Mouse (Mus musculus) neural tube, embryonic 13.5 days (tissue): Measurements from ENCODE around the gene Cyp2d34. TPM values are rescaled to one million over a fixed set of nuclear protein-coding genes. Genes with fewer than 3 reads are reported as not detected.

ENCODE experiments used
- ATAC-seq: fragments of 200-750 bp; cut with Nextera tagmentation; 2 replicates; pipeline ENCODE4 v1.8.0; 2017; ENCODE audit warnings: low read depth, mild to moderate bottlenecking, moderate TSS enrichment, moderate library complexity
- H3K27ac ChIP-seq: fragments of 300-500 bp; sonication (generic); replicated peaks from 2 replicates; pipeline ENCODE4 v1.5.1; 2015; ENCODE audit warnings: moderate library complexity, mild to moderate bottlenecking, inconsistent platforms
- H3K27me3 ChIP-seq: fragments of 300-500 bp; sonication (generic); 2 replicates; pipeline ENCODE4 v1.6.1; 2015; ENCODE audit warnings: mild to moderate bottlenecking, inconsistent platforms
- H3K36me3 ChIP-seq: fragments of 300-500 bp; sonication (generic); 2 replicates; pipeline ENCODE4 v1.6.1; 2015; ENCODE audit warnings: mild to moderate bottlenecking, inconsistent platforms
- H3K4me1 ChIP-seq: fragments of 300-500 bp; sonication (generic); replicated peaks from 2 replicates; pipeline ENCODE4 v1.6.1; 2015; ENCODE audit warnings: inconsistent platforms
- H3K4me2 ChIP-seq: fragments of 300-500 bp; sonication (generic); 2 replicates; pipeline ENCODE4 v1.6.1; 2015; ENCODE audit warnings: inconsistent platforms, mild to moderate bottlenecking, moderate library complexity
- H3K4me3 ChIP-seq: fragments of 300-500 bp; sonication (generic); 2 replicates; pipeline ENCODE4 v1.5.1; 2015; ENCODE audit warnings: mild to moderate bottlenecking, inconsistent platforms
- H3K9ac ChIP-seq: fragments of 300-500 bp; sonication (generic); 2 replicates; pipeline ENCODE4 v1.6.1; 2015; ENCODE audit warnings: moderate library complexity, mild to moderate bottlenecking, inconsistent platforms
- H3K9me3 ChIP-seq: fragments of 300-500 bp; sonication (generic); 2 replicates; pipeline ENCODE4 v1.6.1; 2016; ENCODE audit warnings: inconsistent platforms
- WGBS: fragments of 180-500 bp; shearing (Covaris S2); methylation state at CpG from one replicate; pipeline ENCODE4 v1.1.7; 2015; 5-methylcytosine and 5-hydroxymethylcytosine counted together
- polyA plus RNA-seq: library from polyadenylated mRNA; unstranded; fragments of >200 nt; fragmentation: Nextera tagmentation; extraction: Ambion mirVana; gene quantifications from 2 replicates; pipeline ENCODE4 v1.2.1, GENCODE M21; 2015

Gene Cyp2d34
- polyA plus RNA-seq = not detected in 2 replicates

GRCm38 (mm10) chr15:82620531-82621202 is at the start of gene Cyp2d34:
Cyp2d34 (minus strand) TSS chr15:82620946.
- H3K4me2 ChIP-seq = no peak within 1 kb of the TSS
- no peak within 1 kb of the TSS for H3K27ac ChIP-seq
- ATAC-seq = no peak

GRCm38 (mm10) chr15:82656346-82656745 is 35.6 kb upstream of the Cyp2d34 start:
- WGBS = 85% methylated on average over 2 of the region's 2 CpGs
- H3K36me3 ChIP-seq = no peaks in the 10 kb centered on the region
- ATAC-seq = no peak

More at GRCm38 (mm10) chr15:82620531-82621202, at the start of gene Cyp2d34:
- Histone ChIP-seq H3K4me3 (no peak within 1 kb of the TSS), H3K4me1 (no peaks in the 10 kb centered on the region), H3K36me3 (no peaks in the 10 kb centered on the region), H3K9me3 (no peaks in the 10 kb centered on the region), H3K9ac (no peak within 1 kb of the TSS), H3K27me3 (no peaks in the 10 kb centered on the region)
- 89% methylated on average over 7 of the region's 7 CpGs for WGBS

GRCm38 (mm10) chr15:82644371-82644770 is 23.6 kb upstream of the Cyp2d34 start:
- 79% methylated on average over 3 of the region's 3 CpGs for WGBS
- ATAC-seq = no peak
- H3K27me3 ChIP-seq = no peaks in the 10 kb centered on the region
- H3K4me1 ChIP-seq = no peaks in the 10 kb centered on the region
- H3K9me3 ChIP-seq = no peaks in the 10 kb centered on the region
- no peak overlapping the region for H3K9ac ChIP-seq
- no peak overlapping the region for H3K4me2 ChIP-seq
- no peaks in the 10 kb centered on the region for H3K36me3 ChIP-seq
- no peak overlapping the region for H3K4me3 ChIP-seq
- no peak overlapping the region for H3K27ac ChIP-seq

More at GRCm38 (mm10) chr15:82656346-82656745, 35.6 kb upstream of the Cyp2d34 start:
- no peak overlapping the region for H3K4me2 ChIP-seq
- H3K9me3 ChIP-seq = no peaks in the 10 kb centered on the region
- no peaks in the 10 kb centered on the region for H3K27me3 ChIP-seq
- no peak overlapping the region for H3K9ac ChIP-seq
- H3K27ac ChIP-seq = no peak overlapping the region
- no peaks in the 10 kb centered on the region for H3K4me1 ChIP-seq
- no peak overlapping the region for H3K4me3 ChIP-seq

GRCm38 (mm10) chr15:82643771-82644170 is 23.0 kb upstream of the Cyp2d34 start:
- no peak overlapping the region for H3K4me3 ChIP-seq
- H3K36me3 ChIP-seq = no peaks in the 10 kb centered on the region
- H3K4me1 ChIP-seq = no peaks in the 10 kb centered on the region
- no peaks in the 10 kb centered on the region for H3K9me3 ChIP-seq
- ATAC-seq = no peak
- 95% methylated on average over 5 of the region's 5 CpGs for WGBS
- H3K9ac ChIP-seq = no peak overlapping the region
- no peaks in the 10 kb centered on the region for H3K27me3 ChIP-seq
- no peak overlapping the region for H3K27ac ChIP-seq
- H3K4me2 ChIP-seq = no peak overlapping the region

- H3K27me3 ChIP-seq = no peaks in the 10 kb centered on the region
- no peaks in the 10 kb centered on the region for H3K9me3 ChIP-seq
These were observed 22.0 kb upstream of the Cyp2d34 start for GRCm38 (mm10) chr15:82642771-82643170.

GRCm38 (mm10) chr15:82641921-82642320 is 21.2 kb upstream of the Cyp2d34 start:
- no peak for ATAC-seq
- Histone ChIP-seq H3K27ac (no peak overlapping the region), H3K36me3 (no peaks in the 10 kb centered on the region), H3K4me3 (no peak overlapping the region), H3K4me2 (no peak overlapping the region), H3K9me3 (no peaks in the 10 kb centered on the region), H3K9ac (no peak overlapping the region), H3K27me3 (no peaks in the 10 kb centered on the region), H3K4me1 (no peaks in the 10 kb centered on the region)
- WGBS = 91% methylated on average over 2 of the region's 2 CpGs

More at GRCm38 (mm10) chr15:82642771-82643170, 22.0 kb upstream of the Cyp2d34 start:
- Histone ChIP-seq H3K36me3 (no peaks in the 10 kb centered on the region), H3K27ac (no peak overlapping the region), H3K9ac (no peak overlapping the region), H3K4me1 (no peaks in the 10 kb centered on the region), H3K4me2 (no peak overlapping the region), H3K4me3 (no peak overlapping the region)
- WGBS = 77% methylated on average over 3 of the region's 3 CpGs
- ATAC-seq = no peak

- no peaks in the 10 kb centered on the region for H3K9me3 ChIP-seq
- no peak overlapping the region for H3K4me2 ChIP-seq
- no peak for ATAC-seq
- H3K9ac ChIP-seq = no peak overlapping the region
- no peak overlapping the region for H3K4me3 ChIP-seq
- H3K36me3 ChIP-seq = no peaks in the 10 kb centered on the region
- H3K27ac ChIP-seq = no peak overlapping the region
- whole genome bisulfite sequencing = 85% methylated on average over 5 of the region's 5 CpGs
- H3K27me3 ChIP-seq = no peaks in the 10 kb centered on the region
- H3K4me1 ChIP-seq = peaks cover 4% of the 10 kb centered on the region; the same call in 1 of the 2 replicates
These were observed 20.6 kb upstream of the Cyp2d34 start for GRCm38 (mm10) chr15:82641390-82641789.

- Histone ChIP-seq H3K9me3 (no peaks in the 10 kb centered on the region), H3K36me3 (no peaks in the 10 kb centered on the region), H3K27ac (no peak overlapping the region), H3K4me2 (no peak overlapping the region), H3K4me3 (no peak overlapping the region), H3K4me1 (peaks cover 5% of the 10 kb centered on the region; the same call in 1 of the 2 replicates), H3K27me3 (no peaks in the 10 kb centered on the region), H3K9ac (no peak overlapping the region)
- ATAC-seq = no peak
- 95% methylated on average over 7 of the region's 7 CpGs for WGBS
These were observed 19.5 kb upstream of the Cyp2d34 start for GRCm38 (mm10) chr15:82640201-82640600.

GRCm38 (mm10) chr15:82637130-82638075 is 16.7 kb upstream of the Cyp2d34 start:
- Histone ChIP-seq H3K36me3 (no peaks in the 10 kb centered on the region), H3K4me2 (no peak overlapping the region)
- 86% methylated on average over 14 of the region's 14 CpGs for WGBS

GRCm38 (mm10) chr15:82634976-82635375 is 14.2 kb upstream of the Cyp2d34 start:
- H3K9me3 ChIP-seq = no peaks in the 10 kb centered on the region
- H3K4me1 ChIP-seq = peaks cover 5% of the 10 kb centered on the region; the same call in 1 of the 2 replicates
- no peak overlapping the region for H3K9ac ChIP-seq
- ATAC-seq = no peak
- 82% methylated on average over 1 of the region's 1 CpGs for WGBS
- no peaks in the 10 kb centered on the region for H3K36me3 ChIP-seq
- no peak overlapping the region for H3K27ac ChIP-seq
- no peaks in the 10 kb centered on the region for H3K27me3 ChIP-seq
- no peak overlapping the region for H3K4me2 ChIP-seq
- no peak overlapping the region for H3K4me3 ChIP-seq

More at GRCm38 (mm10) chr15:82637130-82638075, 16.7 kb upstream of the Cyp2d34 start:
- ATAC-seq = no peak
- peaks cover 5% of the 10 kb centered on the region; the same call in 1 of the 2 replicates for H3K4me1 ChIP-seq
- H3K9me3 ChIP-seq = no peaks in the 10 kb centered on the region
- H3K27ac ChIP-seq = no peak overlapping the region
- H3K27me3 ChIP-seq = no peaks in the 10 kb centered on the region
- H3K4me3 ChIP-seq = no peak overlapping the region
- no peak overlapping the region for H3K9ac ChIP-seq

- Histone ChIP-seq H3K4me1 (no peaks in the 10 kb centered on the region), H3K27ac (no peak overlapping the region), H3K9ac (no peak overlapping the region), H3K4me2 (no peak overlapping the region), H3K4me3 (no peak overlapping the region), H3K36me3 (no peaks in the 10 kb centered on the region), H3K9me3 (no peaks in the 10 kb centered on the region), H3K27me3 (no peaks in the 10 kb centered on the region)
- ATAC-seq = no peak
- 88% methylated on average over 1 of the region's 1 CpGs for WGBS
These were observed 1.2 kb upstream of the Cyp2d34 start for GRCm38 (mm10) chr15:82621993-82622392.

GRCm38 (mm10) chr15:82618362-82619020 is 2.3 kb downstream of the Cyp2d34 start:
- H3K27me3 ChIP-seq = no peaks in the 10 kb centered on the region
- H3K9ac ChIP-seq = no peak overlapping the region
- H3K4me2 ChIP-seq = no peak overlapping the region
- no peak overlapping the region for H3K4me3 ChIP-seq
- no peak for ATAC-seq
- H3K27ac ChIP-seq = no peak overlapping the region
- no peaks in the 10 kb centered on the region for H3K36me3 ChIP-seq
- no peaks in the 10 kb centered on the region for H3K4me1 ChIP-seq
- 95% methylated on average over 9 of the region's 9 CpGs for WGBS
- H3K9me3 ChIP-seq = no peaks in the 10 kb centered on the region
